Mouse (Mus musculus) G1E (cell line): Measurements from ENCODE around the gene Tmprss11g.

Experiments used
- CTCF ChIP-seq: IDR thresholded peaks from 2 replicates; pipeline ENCODE4 v1.5.1; 2012; ENCODE audit warnings: low read depth, low read length, inconsistent platforms, mixed read lengths
- GATA1 ChIP-seq: IDR thresholded peaks from 2 replicates; pipeline ENCODE4 v1.6.1; 2012; ENCODE audit warnings: borderline replicate concordance, low read length, inconsistent platforms, mixed read lengths
- GATA2 ChIP-seq: IDR thresholded peaks from 2 replicates; pipeline ENCODE4 v1.6.1; 2012; ENCODE audit warnings: low read depth, low read length, inconsistent platforms, borderline replicate concordance
- POLR2AphosphoS5 ChIP-seq: IDR thresholded peaks from 2 replicates; pipeline ENCODE4 v1.6.1; 2012; ENCODE audit warnings: low read depth, low read length, inconsistent platforms; ENCODE audit not compliant: insufficient replicate concordance
- TAL1 ChIP-seq: conservative IDR thresholded peaks from 2 replicates; pipeline ENCODE4 v1.6.1; 2012; ENCODE audit warnings: low read depth, low read length, inconsistent platforms, mixed read lengths

- no peak for TF ChIP-seq CTCF
- no peak for TF ChIP-seq GATA1
- TF ChIP-seq POLR2AphosphoS5, result no peak
- TF ChIP-seq GATA2, result no peak
- TF ChIP-seq TAL1, result no peak
Observed at GRCm38 (mm10) chr5:86540601-86541000, 22.2 kb upstream of the Tmprss11g start.
